Mouse (Mus musculus): ENCODE results near the gene Ap5z1.

Ap5z1 gene

GRCm38 (mm10) chr5:142469796-142470195 lies 6.1 kb downstream of the Ap5z1 start:
- DNase-seq (ENCODE audit: low spot score in 2 of 2) = no peak

GRCm38 (mm10) chr5:142473696-142474095 lies 10.0 kb downstream of the Ap5z1 start:
- DNase-seq (ENCODE audit: low spot score in 2 of 2) = no peak

- no peak for DNase-seq (ENCODE audit: low spot score in 2 of 2)
These were observed 11.9 kb downstream of the Ap5z1 start for GRCm38 (mm10) chr5:142475669-142476068.

GRCm38 (mm10) chr5:142477346-142477745 lies 13.6 kb downstream of the Ap5z1 start:
- DNase-seq (ENCODE audit: low spot score in 2 of 2) = no peak

- no peak for DNase-seq (ENCODE audit: low spot score in 2 of 2)
These were observed 14.3 kb downstream of the Ap5z1 start for GRCm38 (mm10) chr5:142477866-142478615.

GRCm38 (mm10) chr5:142478829-142479435 lies 15.2 kb downstream of the Ap5z1 start:
- DNase-seq (ENCODE audit: low spot score in 2 of 2) = peak; percentile 85 to 88

GRCm38 (mm10) chr5:142482512-142482911 lies 18.8 kb downstream of the Ap5z1 start:
- DNase-seq (ENCODE audit: low spot score in 2 of 2) = no peak

- no peak for DNase-seq (ENCODE audit: low spot score in 2 of 2)
These were observed 19.8 kb downstream of the Ap5z1 start for GRCm38 (mm10) chr5:142483581-142483980.

GRCm38 (mm10) chr5:142486654-142487053 lies 22.9 kb downstream of the Ap5z1 start:
- no peak for DNase-seq (ENCODE audit: low spot score in 2 of 2)

- no peak for DNase-seq (ENCODE audit: low spot score in 2 of 2)
These were observed 26.4 kb downstream of the Ap5z1 start for GRCm38 (mm10) chr5:142489955-142490707.

- no peak for DNase-seq (ENCODE audit: low spot score in 2 of 2)
These were observed 29.6 kb downstream of the Ap5z1 start for GRCm38 (mm10) chr5:142493307-142493706.

GRCm38 (mm10) chr5:142495321-142496096 lies 31.8 kb downstream of the Ap5z1 start:
- peak in 1 of 2 experiments; percentile 37 for DNase-seq (ENCODE audit: low spot score in 2 of 2)

- DNase-seq (ENCODE audit: low spot score in 2 of 2) = peak in 1 of 2 experiments; percentile 70
These were observed 35.2 kb downstream of the Ap5z1 start for GRCm38 (mm10) chr5:142498964-142499363.

GRCm38 (mm10) chr5:142500918-142501317 lies 37.2 kb downstream of the Ap5z1 start:
- DNase-seq (ENCODE audit: low spot score in 2 of 2) = no peak

GRCm38 (mm10) chr5:142502414-142502813 lies 38.7 kb downstream of the Ap5z1 start:
- peak; percentile 62 to 86 for DNase-seq (ENCODE audit: low spot score in 2 of 2)

GRCm38 (mm10) chr5:142504175-142504574 lies 40.4 kb downstream of the Ap5z1 start:
- no peak for DNase-seq (ENCODE audit: low spot score in 2 of 2)

GRCm38 (mm10) chr5:142505695-142506423 lies 42.1 kb downstream of the Ap5z1 start:
- DNase-seq (ENCODE audit: low spot score in 2 of 2) = no peak

- DNase-seq (ENCODE audit: low spot score in 2 of 2) = peak in 1 of 2 experiments; percentile 65
These were observed 45.7 kb downstream of the Ap5z1 start for GRCm38 (mm10) chr5:142509141-142510060.

GRCm38 (mm10) chr5:142510061-142510414 lies 46.3 kb downstream of the Ap5z1 start:
- peak in 1 of 2 experiments; percentile 29 for DNase-seq (ENCODE audit: low spot score in 2 of 2)

- no peak for DNase-seq (ENCODE audit: low spot score in 2 of 2)
These were observed 48.4 kb downstream of the Ap5z1 start for GRCm38 (mm10) chr5:142512112-142512511.
